Mouse (Mus musculus) left cerebral cortex, postnatal 10 days (tissue): ENCODE results near the gene Krtdap. TPM values are rescaled to one million over a fixed set of nuclear protein-coding genes. Genes with fewer than 3 reads are reported as not detected.
"Not testable (repeated sequence)": the region's sequence is repeated elsewhere in the genome, so short reads cannot be mapped to it uniquely, and the experiment has no call there.

Experiments used
- DNase-seq, 2 experiments: peaks; one replicate each; pipeline ENCODE4 v3.0.0; 2021 to 2022; ENCODE audit warnings: low spot score in 2 of 2, mixed read lengths in 1 of 2; ENCODE audit errors: extremely low spot score in 1 of 2
- intact Hi-C: fragments of 180-260 bp; cut with DNase I; formaldehyde crosslinking; loops from one replicate; pipeline ENCODE4 v1.15.1; 2025
- total RNA-seq, 2 experiments: library from RNA; stranded (reverse); gene quantifications; 2 replicates each; pipeline ENCODE4 v1.2.3; 2021

Gene Krtdap
- total RNA-seq, result not detected

DNA sequence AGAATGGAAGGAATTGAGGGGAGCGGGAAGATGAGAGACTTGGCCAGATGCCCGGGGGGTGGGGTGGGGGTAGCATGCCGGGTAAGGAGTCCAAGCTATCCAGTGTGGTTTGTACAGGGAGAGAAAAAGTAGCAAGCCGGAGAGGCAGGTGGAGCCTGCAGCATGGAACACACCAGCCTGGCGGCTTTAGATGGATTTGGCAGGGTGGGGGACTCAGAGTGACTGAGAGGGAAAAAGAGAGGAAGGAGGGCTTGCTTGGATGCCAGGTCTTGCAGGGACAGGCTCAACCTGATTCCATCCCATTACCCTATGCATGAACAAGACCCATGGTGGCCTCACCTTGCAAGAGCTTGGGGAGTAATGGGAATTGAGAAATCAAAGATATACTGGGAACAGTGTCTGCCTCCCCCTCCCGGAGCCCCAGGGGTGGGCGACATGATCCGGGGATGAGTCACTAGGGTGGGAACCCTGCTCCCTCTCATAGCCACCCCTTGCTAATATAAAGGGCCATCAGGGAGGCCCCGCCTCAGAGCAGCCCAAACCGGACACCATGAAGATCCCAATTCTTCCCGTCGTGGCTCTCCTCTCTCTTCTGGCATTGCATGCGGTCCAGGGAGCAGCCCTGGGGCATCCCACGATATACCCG is at the start of gene Krtdap:
TSS of gene Krtdap (plus strand) at position 520 of the 646 bp plus-strand sequence.
- no peak for DNase-seq
- intact Hi-C loops, result no loop called here

DNA sequence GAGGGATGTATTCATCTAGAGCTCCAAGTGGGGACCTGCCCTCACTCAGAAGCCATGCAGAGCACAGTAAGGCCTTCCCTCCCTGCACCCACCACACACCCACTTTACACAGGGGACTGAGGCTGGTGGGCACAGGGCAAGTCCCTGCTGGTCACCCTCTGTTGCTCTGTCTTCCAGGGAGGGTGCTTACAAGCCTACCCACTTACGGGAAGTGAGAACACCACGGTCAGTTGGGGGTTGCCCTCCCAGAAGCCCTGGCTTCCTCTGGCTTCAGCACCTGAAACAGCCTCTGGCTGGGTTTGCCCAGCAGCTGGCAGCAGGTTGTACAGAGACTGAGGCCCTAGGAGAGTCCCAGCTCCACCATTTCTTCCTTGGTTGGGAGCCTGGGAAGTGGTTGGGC is 45.1 kb upstream of the Krtdap start:
- DNase-seq, intact Hi-C loops: not testable (repeated sequence)

DNA sequence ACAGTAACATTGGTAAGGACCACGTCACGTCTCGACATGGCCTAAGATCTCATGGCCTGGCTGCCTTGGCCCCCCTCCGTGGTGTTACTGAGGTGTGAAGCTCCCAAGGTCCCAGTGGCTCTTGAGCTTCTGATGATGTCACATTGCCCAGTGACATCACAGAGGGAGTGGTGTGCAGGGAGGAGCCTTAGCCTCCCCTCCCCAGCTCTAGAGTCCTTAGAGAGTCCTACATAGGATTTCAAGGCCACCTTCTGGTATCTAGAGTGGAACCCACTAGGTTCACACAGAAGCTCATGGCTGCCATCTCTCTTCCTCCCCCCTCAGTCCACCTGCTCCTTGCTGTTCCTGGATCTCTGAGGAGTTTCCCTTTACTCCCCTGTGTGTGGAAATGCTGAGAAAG is 44.1 kb upstream of the Krtdap start, which contains the start of gene Gapdhs:
TSS of gene Gapdhs (minus strand) at position 65 of the 400 bp plus-strand sequence.
- intact Hi-C loops, DNase-seq: not testable (repeated sequence)

DNA sequence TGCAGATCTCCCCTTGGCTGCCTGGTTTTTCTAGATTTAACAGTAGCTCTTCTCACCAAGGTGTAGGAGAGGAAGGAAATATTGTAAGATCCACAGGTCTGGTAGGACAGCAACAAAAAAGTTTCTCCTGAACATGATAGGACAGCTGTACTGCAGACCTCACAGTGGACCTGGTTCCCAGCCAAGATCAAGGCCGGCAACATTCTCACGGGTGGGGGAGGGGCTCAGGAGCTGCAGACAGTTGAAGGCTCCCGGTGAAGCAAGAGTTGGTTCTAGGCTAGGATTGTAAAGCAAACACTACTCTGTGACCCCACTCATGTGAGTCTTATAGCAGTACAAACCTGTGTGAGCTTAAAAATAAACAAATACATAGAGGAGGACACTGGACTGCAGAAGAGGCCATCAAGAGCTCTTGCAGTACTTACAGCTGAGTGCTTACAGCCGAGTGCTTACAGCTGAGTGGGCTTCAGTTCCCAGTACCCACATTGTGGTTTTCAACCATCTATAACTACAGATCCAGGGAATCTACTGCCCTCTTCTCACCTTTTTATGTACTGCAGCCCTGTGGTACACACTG is 43.6 kb upstream of the Krtdap start:
- peak in 1 of 2 experiments; percentile 73 for DNase-seq
- intact Hi-C loops, result no loop called here

DNA sequence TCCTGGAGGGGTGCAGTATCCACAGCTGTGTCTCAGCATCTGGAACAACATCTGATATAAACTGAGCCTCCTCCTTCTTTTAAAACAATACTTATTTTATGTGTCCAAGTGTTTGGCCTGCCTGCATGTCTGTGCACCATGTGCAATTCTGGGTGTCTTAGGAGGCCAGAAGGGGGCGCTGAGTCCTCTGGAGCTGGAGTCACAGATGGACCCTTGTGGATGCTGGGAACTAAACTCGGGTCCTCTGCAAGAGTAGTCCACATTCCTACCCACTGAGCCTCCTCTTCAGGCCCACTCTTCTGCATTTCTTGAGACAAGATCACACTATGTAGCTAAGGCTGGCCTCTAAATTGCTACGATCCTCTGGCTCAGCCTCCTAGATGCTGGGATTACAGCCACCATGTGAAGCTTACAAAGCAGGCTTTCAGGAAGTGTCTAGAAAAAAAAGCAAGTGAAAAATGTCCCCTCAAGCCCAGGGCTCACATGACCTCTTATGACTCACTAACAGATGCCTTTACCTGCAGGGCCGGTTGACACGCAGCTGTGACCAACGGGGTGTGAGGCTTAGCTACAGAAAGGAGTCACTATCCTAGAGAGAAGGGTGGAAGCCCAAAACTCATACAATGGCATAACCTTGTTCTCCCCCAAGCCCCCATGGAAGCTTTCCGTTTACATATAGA is 40.0 kb upstream of the Krtdap start:
- intact Hi-C loops, result no loop called here
- no peak for DNase-seq

DNA sequence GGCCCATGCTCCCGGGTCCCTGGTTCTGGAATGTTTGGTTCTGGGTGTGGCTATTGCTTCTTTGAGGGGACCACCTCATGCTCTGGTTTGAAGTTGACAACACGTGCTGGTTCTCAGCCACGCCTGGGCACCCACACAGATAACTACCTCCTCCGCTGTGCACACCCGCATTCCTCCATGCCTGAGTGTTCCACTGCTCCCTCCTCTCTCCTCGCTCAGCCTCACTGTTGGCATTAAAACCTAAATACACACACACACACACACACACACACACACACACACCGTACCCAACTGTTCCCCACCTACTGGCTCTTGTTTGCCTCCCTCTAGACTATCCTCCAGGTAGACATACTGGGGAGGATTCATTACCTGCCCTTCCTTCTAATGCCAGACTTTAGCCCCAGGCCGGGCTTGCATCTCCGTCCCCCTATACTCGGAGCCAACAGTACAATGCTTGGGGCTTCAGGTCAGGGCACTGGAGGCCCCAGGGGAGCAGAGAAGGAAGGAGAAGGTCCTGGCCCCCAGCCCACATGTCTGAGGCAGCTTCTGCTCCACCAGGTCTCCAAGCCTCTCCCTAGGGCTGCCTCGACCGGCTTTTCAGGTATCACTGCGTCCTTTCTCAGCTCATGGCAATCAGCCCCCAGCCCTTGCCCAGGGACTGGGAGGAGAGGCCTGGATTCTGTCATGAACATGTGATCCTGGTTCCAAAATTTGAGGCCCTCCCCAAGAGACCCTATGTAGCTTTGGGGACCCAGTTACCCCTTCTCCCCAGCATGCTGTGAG is 37.7 kb upstream of the Krtdap start:
- DNase-seq, result no peak
- intact Hi-C loops, result no loop called here

DNA sequence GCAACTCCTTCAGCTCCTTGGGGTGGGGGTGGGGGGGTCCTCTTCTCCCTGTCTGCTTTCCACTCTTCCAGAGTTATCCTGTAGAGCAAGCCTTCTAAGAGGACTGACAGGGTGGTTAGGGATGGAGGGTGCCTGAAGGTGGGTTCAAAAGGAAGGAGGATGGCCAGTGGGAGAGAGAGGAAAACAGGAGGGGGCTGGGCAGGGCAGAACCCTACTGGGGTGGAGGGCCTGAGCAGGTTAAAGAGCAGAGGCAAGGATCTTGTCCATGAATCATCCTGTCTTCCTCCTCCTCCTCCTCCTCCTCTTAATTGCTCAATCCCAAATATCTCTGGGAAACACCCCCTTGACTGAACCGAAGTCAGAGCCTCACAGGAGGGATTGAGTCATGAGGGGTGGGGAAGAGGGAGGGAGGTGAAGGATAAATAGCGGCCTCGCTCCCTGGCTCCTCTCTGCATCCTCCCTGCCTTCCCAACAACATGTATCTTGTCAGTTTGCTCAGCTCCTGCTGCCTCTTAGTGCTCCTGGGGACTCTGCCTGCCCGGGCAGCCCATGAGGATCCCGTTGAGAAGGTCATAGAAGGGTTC is 36.5 kb upstream of the Krtdap start, which contains the start of gene Sbsn:
TSS of gene Sbsn (plus strand) at position 386 of the 584 bp plus-strand sequence.
- DNase-seq, result no peak
- intact Hi-C loops, result no loop called here

DNA sequence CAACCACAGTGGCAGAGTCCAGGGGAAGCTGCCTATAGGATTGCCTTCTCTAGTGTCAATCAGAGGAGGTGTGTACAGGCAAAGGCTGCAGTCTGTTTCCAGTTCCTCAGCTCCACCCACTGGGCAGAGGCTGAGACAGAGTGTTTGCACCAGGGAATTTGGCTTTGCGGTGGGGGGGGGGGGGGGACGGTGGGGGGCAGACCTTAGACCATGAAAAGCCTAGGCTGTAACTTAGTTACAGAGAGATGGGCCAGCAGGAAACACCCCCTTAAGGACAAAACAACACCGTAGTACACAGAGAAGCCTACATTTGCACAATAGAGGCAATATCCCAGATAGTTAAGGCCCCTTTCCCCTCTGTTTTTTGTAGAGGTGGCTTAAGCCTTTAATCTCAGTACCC is 30.7 kb upstream of the Krtdap start:
- DNase-seq, result no peak
- intact Hi-C loops, result no loop called here

DNA sequence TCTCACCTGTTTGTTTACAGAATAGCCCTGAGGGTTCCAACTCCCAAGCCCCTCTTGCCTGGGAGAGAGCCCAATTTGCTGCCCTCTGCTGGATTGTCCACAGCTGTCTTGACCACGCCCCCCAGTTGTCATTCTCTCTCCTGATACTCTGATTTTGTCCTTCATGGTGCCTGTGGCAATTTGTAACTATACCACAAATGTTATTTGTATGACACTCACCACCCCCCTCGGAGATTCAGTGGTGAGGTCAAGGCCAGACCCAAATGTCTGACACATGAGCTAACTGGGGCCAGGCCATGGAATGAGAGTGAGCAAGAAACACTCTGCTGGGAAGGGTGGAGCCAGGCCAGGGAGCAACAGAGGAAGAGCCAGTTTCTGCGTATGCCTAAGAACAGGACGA is 28.8 kb upstream of the Krtdap start:
- intact Hi-C loops, result no loop called here
- peak in 1 of 2 experiments; percentile 58 for DNase-seq

DNA sequence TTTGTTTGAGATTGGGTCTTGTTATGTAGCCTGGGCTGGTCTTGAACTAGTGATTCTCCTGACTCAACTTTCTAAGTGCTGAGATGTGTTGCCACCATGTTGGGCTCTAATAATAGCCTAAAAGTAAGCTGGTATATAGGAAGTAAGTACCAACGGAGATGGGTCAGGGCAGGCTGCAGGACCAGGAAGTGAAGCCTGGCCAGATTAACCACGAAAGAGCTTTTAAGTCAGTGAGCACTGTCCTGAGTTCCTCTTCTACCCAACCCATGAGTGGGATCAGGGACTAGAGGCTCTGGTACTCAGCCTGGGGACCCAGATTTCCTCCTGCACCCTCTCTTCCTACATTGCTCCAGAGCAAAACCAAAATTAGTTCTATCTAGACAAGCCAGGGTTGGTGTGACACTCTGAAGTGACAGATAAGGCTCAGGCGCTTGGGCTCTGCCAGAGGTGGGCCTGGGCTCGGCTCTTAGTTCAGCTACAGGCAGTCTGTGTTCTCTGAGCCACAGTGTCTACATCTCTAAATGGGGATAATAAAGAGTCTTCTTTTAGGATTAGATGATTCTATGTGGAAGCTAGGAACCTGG is 25.8 kb upstream of the Krtdap start:
- intact Hi-C loops, result no loop called here

DNA sequence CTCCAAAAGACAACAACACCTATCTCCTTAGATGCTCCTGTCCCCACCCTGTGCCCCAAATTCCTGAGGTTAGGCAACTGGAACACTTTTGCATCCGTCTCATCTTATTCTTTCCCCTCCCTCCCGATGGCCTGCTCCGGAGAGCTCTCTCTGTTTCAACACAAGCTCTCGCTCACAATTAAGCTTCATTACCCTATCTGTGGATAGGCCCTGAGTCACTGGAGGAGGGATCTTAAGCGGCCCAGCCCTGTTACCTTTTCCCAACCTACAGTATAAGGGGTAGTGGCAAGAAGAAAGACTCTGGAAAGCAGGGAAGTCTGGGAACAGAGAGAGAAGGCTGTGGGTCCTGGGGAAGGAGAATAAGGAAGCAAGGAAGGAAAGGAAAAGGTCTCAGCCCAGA is 24.2 kb upstream of the Krtdap start, which contains the start of gene Dmkn:
TSS of gene Dmkn (plus strand) at position 301 of the 400 bp plus-strand sequence.
- DNase-seq, result no peak
- intact Hi-C loops, result no loop called here

More for the DNA sequence above, 25.8 kb upstream of the Krtdap start:
- DNase-seq, result no peak

DNA sequence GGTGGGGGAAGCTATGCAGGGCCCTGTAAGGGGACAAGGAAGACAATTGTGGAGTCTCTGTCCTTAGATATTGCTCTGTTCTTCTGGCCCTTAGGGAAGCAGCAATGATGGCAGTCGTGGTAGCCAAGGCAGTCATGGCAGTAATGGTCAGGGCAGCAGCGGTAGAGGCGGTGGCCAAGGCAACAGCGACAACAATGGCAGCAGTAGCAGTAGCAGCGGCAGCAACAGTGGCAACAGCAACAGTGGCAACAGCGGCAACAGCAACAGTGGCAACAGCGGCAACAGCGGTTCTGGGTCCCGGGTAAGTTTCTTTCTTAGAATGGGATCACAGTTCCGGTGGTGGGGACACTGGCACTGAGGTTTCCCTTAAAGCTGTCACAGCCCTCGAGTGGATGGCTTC is 22.5 kb upstream of the Krtdap start:
- intact Hi-C loops, result no loop called here
- DNase-seq, result no peak

DNA sequence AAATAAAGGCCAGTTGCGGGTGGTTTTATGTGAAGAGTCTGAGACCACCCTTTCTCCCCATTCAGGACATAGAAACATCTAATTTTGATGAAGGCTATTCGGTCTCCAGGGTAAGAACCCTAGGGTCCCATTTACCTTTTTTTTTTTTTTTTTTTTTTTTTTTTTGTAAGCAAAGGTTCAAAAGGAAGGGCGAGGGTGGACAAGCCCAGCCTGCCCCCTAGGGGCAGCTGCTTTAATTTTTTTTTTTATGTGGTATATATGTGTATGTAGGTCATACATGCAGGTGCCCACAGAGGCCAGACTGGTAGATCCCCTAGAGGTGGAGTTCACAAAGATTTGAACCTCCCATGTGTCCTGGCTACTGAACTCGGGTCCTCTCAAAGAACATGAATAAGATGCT is 21.3 kb upstream of the Krtdap start:
- intact Hi-C loops, result no loop called here

DNA sequence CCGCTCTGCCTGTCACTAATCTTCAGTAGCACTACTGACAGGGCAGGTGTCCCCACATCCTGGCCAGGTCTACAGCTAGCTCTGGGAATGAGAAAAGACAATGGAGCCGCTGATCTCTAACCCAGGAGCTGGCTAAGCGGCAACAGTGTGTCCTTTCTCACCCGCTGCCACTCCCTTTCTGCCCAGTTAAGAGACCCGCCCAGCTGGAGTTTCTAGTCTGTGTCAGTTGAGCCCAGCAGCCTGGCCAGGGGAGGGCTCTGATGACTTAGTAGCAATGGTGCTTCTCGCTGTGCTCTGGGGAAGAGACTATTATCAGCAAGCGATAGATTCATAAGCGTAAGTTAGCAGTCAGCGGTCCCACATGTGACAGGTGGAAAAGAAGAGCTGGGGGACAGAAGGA is 18.5 kb upstream of the Krtdap start:
- no peak for DNase-seq
- intact Hi-C loops, result no loop called here

More for the DNA sequence above, 21.3 kb upstream of the Krtdap start:
- DNase-seq, result no peak

DNA sequence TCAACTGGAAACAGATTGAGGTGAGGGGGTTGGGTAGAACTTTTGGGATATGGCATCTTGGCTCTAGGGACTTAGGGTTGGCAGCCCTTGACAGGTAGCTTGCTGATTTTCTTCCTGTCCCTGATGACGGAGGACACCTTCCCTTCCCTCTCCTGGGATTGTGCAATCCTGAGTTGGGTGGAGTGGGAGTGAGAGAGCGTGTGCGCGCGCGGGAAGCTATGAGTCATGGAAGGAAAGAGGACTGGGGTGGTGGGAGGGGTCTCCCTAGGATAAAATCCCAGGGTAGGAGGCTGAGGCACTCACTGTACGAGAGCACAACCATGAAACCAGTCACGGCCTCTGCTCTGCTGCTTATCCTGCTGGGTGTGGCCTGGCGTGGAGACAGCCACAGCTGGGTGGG is 11.6 kb upstream of the Krtdap start:
- intact Hi-C loops, result no loop called here
- no peak for DNase-seq

DNA sequence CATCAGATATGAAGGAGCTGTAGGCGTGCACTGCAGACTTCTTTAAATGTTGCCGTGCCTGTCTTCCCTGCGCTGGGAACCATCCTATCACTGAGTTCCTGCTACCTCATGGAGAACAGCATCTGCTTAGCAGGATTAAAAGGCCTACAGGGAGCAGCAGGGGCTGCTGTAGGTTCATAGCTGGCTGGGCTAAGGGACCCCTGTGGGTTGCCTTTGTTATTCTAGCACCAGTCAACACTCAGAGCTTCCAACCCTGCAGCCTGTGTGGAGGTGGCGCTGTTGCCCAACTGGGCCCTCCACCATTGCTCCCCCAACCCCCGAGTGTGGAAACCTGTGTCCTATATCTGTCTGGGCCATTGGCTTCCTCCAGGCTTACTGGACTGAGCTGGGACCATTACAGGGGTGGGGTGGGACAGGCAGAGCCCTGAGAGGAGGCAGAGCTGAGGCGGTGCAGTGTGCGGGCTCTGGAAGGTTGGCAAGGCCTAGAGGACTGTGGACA is 10.6 kb upstream of the Krtdap start:
- intact Hi-C loops, result no loop called here
- no peak for DNase-seq

DNA sequence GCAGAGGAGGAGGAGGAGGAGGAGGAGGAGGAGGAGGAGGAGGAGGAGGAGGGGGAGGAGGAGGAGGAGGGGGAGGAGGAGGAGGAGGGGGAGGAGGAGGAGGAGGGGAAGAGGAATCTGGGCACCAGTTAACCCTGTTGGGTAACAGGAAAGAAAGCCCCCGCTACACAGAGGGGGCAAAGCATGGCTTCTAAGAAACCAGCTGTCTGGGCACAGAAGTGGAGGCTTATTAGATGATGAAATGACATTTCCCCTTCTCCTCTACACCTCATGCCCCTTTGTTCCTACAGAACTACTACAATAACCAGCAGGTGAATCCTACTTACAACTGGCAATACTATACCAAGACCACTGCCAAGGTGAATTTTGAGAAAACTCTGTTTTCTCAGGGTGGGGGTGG is 9.8 kb upstream of the Krtdap start:
- intact Hi-C loops, result no loop called here
- DNase-seq, result no peak

DNA sequence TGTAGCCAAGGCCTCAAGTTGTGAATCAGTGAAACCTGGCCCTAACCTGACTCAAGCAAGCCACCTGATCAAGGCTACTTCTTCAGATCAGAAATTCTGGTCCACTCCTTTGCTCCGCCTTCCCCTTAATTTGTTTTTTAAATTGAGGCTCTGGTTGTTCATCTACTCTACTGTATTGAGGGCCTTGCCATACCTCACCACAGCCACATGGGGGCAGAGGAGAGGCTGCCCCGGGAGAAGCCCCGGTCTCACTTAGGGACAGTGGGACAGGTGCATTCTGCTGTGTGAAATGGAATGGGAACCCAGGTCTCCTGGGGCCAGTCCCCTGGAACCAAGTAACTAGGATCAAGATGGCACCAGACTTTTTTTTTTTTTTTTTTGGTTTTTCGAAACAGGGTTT is 5.9 kb upstream of the Krtdap start:
- no peak for DNase-seq
- intact Hi-C loops, result no loop called here
